ENCODE assay signal across 31 mouse cellular contexts in genomic region chr10:43271318-43271717, GRCm38 (mm10). TPM values are rescaled to one million over a fixed set of nuclear protein-coding genes. Genes with fewer than 3 reads are reported as not detected.
A peak's percentile ranks its signal among the peaks of the same experiment; 100 is the strongest.
DNase-seq lines count a peak whose midpoint lies in the region; ATAC-seq and TF ChIP-seq lines count a peak whose summit lies in the region.
"Had no signal": no experiment of that assay in that cellular context is flagged by ENCODE, and none has a peak within 500 bp of the region (broad histone marks: within the 10 kb centered on the region; RNA-seq: fewer than 3 reads in every experiment).

No protein-coding gene starts in this region.

- H3K4me2 ChIP-seq in liver, embryonic 16.5 days (ENCODE audit: low read depth, low read length): no peak overlapping the region
- H3K4me2 ChIP-seq in liver, embryonic 12.5 days: no peak overlapping the region
- H3K4me2 ChIP-seq in intestine, postnatal 0 days (replicated peaks; ENCODE audit: low read depth): no peak overlapping the region; the same call in 1 of the 2 replicates
- H3K4me2 ChIP-seq in stomach, embryonic 16.5 days (ENCODE audit: low read depth, low read length): no peak overlapping the region
- H3K4me2 ChIP-seq: embryonic facial prominence, embryonic 15.5 days; forebrain, embryonic 12.5 days; heart, embryonic 13.5 days; hindbrain, embryonic 15.5 days; limb, embryonic 15.5 days; lung, embryonic 14.5 days had no signal

- no peaks in the 10 kb centered on the region; the same call in 1 of the 2 replicates for H3K4me1 ChIP-seq in liver, embryonic 16.5 days (ENCODE audit: control insufficient read depth, low read depth, low read length)
- no peaks in the 10 kb centered on the region; the same call in 1 of the 2 replicates for H3K4me1 ChIP-seq in liver, embryonic 12.5 days
- H3K4me1 ChIP-seq in intestine, postnatal 0 days (replicated peaks; ENCODE audit: control insufficient read depth, insufficient read depth, low read length): 0 out of 2 replicates have a peak, but pooled peaks cover 2% of the 10 kb centered on the region
- no peaks in the 10 kb centered on the region for H3K4me1 ChIP-seq in stomach, embryonic 16.5 days (ENCODE audit: control insufficient read depth, insufficient read depth, low read length)
- H3K4me1 ChIP-seq: embryonic facial prominence, embryonic 15.5 days; heart, embryonic 13.5 days; limb, embryonic 15.5 days had no signal

- no peaks in the 10 kb centered on the region for H3K27me3 ChIP-seq in liver, embryonic 16.5 days (ENCODE audit: control insufficient read depth, insufficient read depth, low read depth, low read length)
- H3K27me3 ChIP-seq in liver, embryonic 12.5 days (replicated peaks): no peaks in the 10 kb centered on the region
- no peaks in the 10 kb centered on the region for H3K27me3 ChIP-seq in intestine, postnatal 0 days (replicated peaks; ENCODE audit: control insufficient read depth, insufficient read depth, low read length)
- no peaks in the 10 kb centered on the region for H3K27me3 ChIP-seq in stomach, embryonic 16.5 days (ENCODE audit: control insufficient read depth, insufficient read depth, low read length)
- H3K27me3 ChIP-seq: embryonic facial prominence, embryonic 15.5 days; forebrain, embryonic 12.5 days; heart, embryonic 13.5 days; hindbrain, embryonic 15.5 days; limb, embryonic 15.5 days had no signal

- no peaks in the 10 kb centered on the region for H3K9me3 ChIP-seq in liver, embryonic 16.5 days (replicated peaks; ENCODE audit: control insufficient read depth, low read length)
- H3K9me3 ChIP-seq in liver, embryonic 12.5 days (replicated peaks): no peaks in the 10 kb centered on the region
- no peaks in the 10 kb centered on the region for H3K9me3 ChIP-seq in intestine, postnatal 0 days (ENCODE audit: control insufficient read depth)
- H3K9me3 ChIP-seq in stomach, embryonic 16.5 days (replicated peaks; ENCODE audit: control insufficient read depth, low read length): no peaks in the 10 kb centered on the region
- H3K9me3 ChIP-seq: embryonic facial prominence, embryonic 15.5 days; forebrain, embryonic 12.5 days; hindbrain, embryonic 15.5 days; limb, embryonic 10.5 days; limb, embryonic 15.5 days had no signal

- no peak overlapping the region for H3K4me3 ChIP-seq in liver, embryonic 16.5 days (ENCODE audit: low read depth, low read length)
- H3K4me3 ChIP-seq in liver, embryonic 12.5 days: no peak overlapping the region
- no peak overlapping the region for H3K4me3 ChIP-seq in intestine, postnatal 0 days (ENCODE audit: low read depth, low read length)
- no peak overlapping the region for H3K4me3 ChIP-seq in stomach, embryonic 16.5 days (replicated peaks; ENCODE audit: low read length)
- H3K4me3 ChIP-seq: embryonic facial prominence, embryonic 10.5 days; embryonic facial prominence, embryonic 15.5 days; forebrain, embryonic 12.5 days; heart, embryonic 13.5 days; hindbrain, embryonic 10.5 days; hindbrain, embryonic 15.5 days; limb, embryonic 10.5 days; limb, embryonic 15.5 days had no signal

- ATAC-seq in liver, embryonic 16.5 days (ENCODE audit: low read depth): peak; percentile 32; the same call in 1 of the 2 replicates
- ATAC-seq in liver, embryonic 12.5 days: no peak
- ATAC-seq in intestine, postnatal 0 days: peak; percentile 97
- ATAC-seq in stomach, embryonic 16.5 days (ENCODE audit: insufficient read depth, low FRiP score): peak; percentile 68; the same call in 1 of the 2 replicates
- ATAC-seq: CD4-positive, CD25-positive, alpha-beta regulatory T cell, adult 4 months; forebrain, postnatal 0 days; inflammation-experienced regulatory T-cells, adult 6 months had no signal

- TF ChIP-seq CTCF in intestine, postnatal 0 days (IDR thresholded peaks at IDR 0.05; ENCODE audit: low read depth): peak; percentile 71

- no peak overlapping the region for H3K27ac ChIP-seq in liver, embryonic 16.5 days (ENCODE audit: low read length)
- H3K27ac ChIP-seq in liver, embryonic 12.5 days: no peak overlapping the region
- no peak overlapping the region for H3K27ac ChIP-seq in intestine, postnatal 0 days (ENCODE audit: low read depth, low read length)
- H3K27ac ChIP-seq in stomach, embryonic 16.5 days (ENCODE audit: low read length): no peak overlapping the region
- H3K27ac ChIP-seq: embryonic facial prominence, embryonic 10.5 days; embryonic facial prominence, embryonic 15.5 days; forebrain, embryonic 12.5 days; heart, embryonic 13.5 days; hindbrain, embryonic 15.5 days; limb, embryonic 10.5 days; limb, embryonic 15.5 days had no signal

- WGBS in liver, embryonic 16.5 days (ENCODE audit: insufficient replicate concordance): 60% methylated on average over 2 of the region's 2 CpGs
- 62% methylated on average over 2 of the region's 2 CpGs for WGBS in liver, embryonic 12.5 days (ENCODE audit: insufficient replicate concordance)
- WGBS in intestine, postnatal 0 days: 43% methylated on average over 2 of the region's 2 CpGs
- WGBS in stomach, embryonic 16.5 days: 72% methylated on average over 2 of the region's 2 CpGs

- H3K36me3 ChIP-seq in liver, embryonic 16.5 days (ENCODE audit: control insufficient read depth, insufficient read depth): no peaks in the 10 kb centered on the region
- H3K36me3 ChIP-seq in liver, embryonic 12.5 days: no peaks in the 10 kb centered on the region
- H3K36me3 ChIP-seq in intestine, postnatal 0 days (ENCODE audit: control insufficient read depth, insufficient read depth): no peaks in the 10 kb centered on the region
- no peaks in the 10 kb centered on the region for H3K36me3 ChIP-seq in stomach, embryonic 16.5 days (ENCODE audit: control insufficient read depth, insufficient read depth, low read length)
- H3K36me3 ChIP-seq: embryonic facial prominence, embryonic 10.5 days; embryonic facial prominence, embryonic 15.5 days; forebrain, embryonic 12.5 days; heart, embryonic 13.5 days; hindbrain, embryonic 10.5 days; hindbrain, embryonic 15.5 days; limb, embryonic 10.5 days; limb, embryonic 15.5 days had no signal

- H3K9ac ChIP-seq in liver, embryonic 16.5 days (ENCODE audit: low read depth, low read length): no peak overlapping the region
- no peak overlapping the region for H3K9ac ChIP-seq in liver, embryonic 12.5 days
- no peak overlapping the region for H3K9ac ChIP-seq in intestine, postnatal 0 days (ENCODE audit: low read depth, low read length)
- H3K9ac ChIP-seq in stomach, embryonic 16.5 days (ENCODE audit: low read length): no peak overlapping the region
- H3K9ac ChIP-seq: embryonic facial prominence, embryonic 15.5 days; forebrain, embryonic 12.5 days; forebrain, postnatal 0 days; heart, embryonic 13.5 days; hindbrain, embryonic 15.5 days; limb, embryonic 15.5 days; lung, embryonic 14.5 days had no signal

- peak; percentile 55 to 59 for DNase-seq in kidney, adult 8-10 months
- no peak for DNase-seq in kidney, postnatal 10 days
- no peak for DNase-seq in layer of hippocampus, adult 18-20 months (ENCODE audit: low spot score in 2 of 2)
- DNase-seq in urinary bladder, adult 2 months (ENCODE audit: low spot score): no peak
- DNase-seq: adrenal gland, adult 2 months; adrenal gland, postnatal 36 days; cerebellum, adult 2 months; cerebellum, postnatal 14 days; forebrain, postnatal 0 days; heart, postnatal 10 days; layer of hippocampus, postnatal 36 days; lung, embryonic 14.5 days; lung, postnatal 14 days; midbrain, embryonic 14.5 days; retina, postnatal 1 day; right cerebral cortex, postnatal 14 days; thymus, postnatal 4 days had no signal

RNA-seq across cellular contexts. Expression of gene Pdss2, which starts 50.0 kb away (rescaled TPM):
- polyA plus RNA-seq in liver, embryonic 16.5 days (2015; fragmentation: Nextera tagmentation; extraction: Ambion mirVana): 6.4 and 6.9 TPM in 2 replicates
- polyA plus RNA-seq in liver, embryonic 12.5 days (2016; fragmentation: Nextera tagmentation; extraction: Ambion mirVana): 10.1 and 10.2 TPM in 2 replicates
- 7.8 and 8.0 TPM in 2 replicates for polyA plus RNA-seq in intestine, postnatal 0 days (2015; fragmentation: Nextera tagmentation; extraction: Ambion mirVana)
- 11.9 and 12.5 TPM in 2 replicates for polyA plus RNA-seq in stomach, embryonic 16.5 days (2015; fragmentation: Nextera tagmentation; extraction: Ambion mirVana)
- total RNA-seq in layer of hippocampus, adult 18-20 months (2021): 10 to 100 TPM; 18.3 to 19.6 TPM
- 10.6 and 12.5 TPM in 2 replicates for polyA plus RNA-seq in urinary bladder, adult 2 months (2012; rRNA removed)

Comparison
In these comparisons a context has a peak if more than half of its experiments do, and no peak if none do; other contexts are left out.
1. DNase-seq: peak in kidney, adult 8-10 months (2 of 2); none in kidney, postnatal 10 days (single experiment), layer of hippocampus, adult 18-20 months (0 of 2) and urinary bladder, adult 2 months (single experiment).